Mouse (Mus musculus): ENCODE measurements at regions not wholly inside any gene's neighbourhood (a gene's known extent, or its start where the extent isn't known, plus 50 kb on each side); places are given as distances from the start of the nearest gene placed in this dataset.

DNA sequence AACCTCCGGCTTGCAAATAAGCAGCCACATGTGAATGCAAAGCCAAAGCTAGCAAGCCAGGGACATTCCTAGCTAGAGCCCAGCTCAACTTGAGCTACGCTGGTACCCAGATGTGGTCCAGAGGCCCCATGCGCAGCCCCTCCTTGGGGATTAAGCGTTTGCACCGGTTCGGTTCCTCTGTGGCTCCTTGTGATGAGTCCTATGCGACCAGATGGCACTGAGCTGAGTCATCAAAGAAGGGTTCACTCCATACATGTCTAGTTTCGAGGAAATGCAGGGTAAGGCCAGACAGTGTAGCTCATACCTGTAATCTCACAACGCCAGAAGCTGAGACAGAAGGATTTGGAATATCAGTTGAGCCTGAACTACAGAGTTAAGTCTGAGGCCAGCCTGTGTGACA lies 119.4 kb downstream of the Kctd15 start:
- H3K4me2 ChIP-seq (ENCODE audit: low read length): no peak overlapping the region
- H3K9ac ChIP-seq (ENCODE audit: low read length): no peak overlapping the region
- H3K36me3 ChIP-seq (ENCODE audit: control insufficient read depth, insufficient read depth, low read length): no peaks in the 10 kb centered on the region
- H3K27ac ChIP-seq (ENCODE audit: low read depth, low read length): no peak overlapping the region
- H3K9me3 ChIP-seq (replicated peaks; ENCODE audit: control insufficient read depth, low read length): no peaks in the 10 kb centered on the region
- no peaks in the 10 kb centered on the region for H3K27me3 ChIP-seq (replicated peaks; ENCODE audit: control insufficient read depth, insufficient read depth, low read length)
- H3K4me3 ChIP-seq (ENCODE audit: low read depth, low read length): no peak overlapping the region
- 84% methylated on average over 9 of the region's 9 CpGs for WGBS
- DNase-seq (ENCODE audit: low spot score) (no peak), ATAC-seq (no peak)
- 0 out of 2 replicates have a peak, but pooled peaks cover 3% of the 10 kb centered on the region for H3K4me1 ChIP-seq (ENCODE audit: control insufficient read depth, insufficient read depth, low read length)

DNA sequence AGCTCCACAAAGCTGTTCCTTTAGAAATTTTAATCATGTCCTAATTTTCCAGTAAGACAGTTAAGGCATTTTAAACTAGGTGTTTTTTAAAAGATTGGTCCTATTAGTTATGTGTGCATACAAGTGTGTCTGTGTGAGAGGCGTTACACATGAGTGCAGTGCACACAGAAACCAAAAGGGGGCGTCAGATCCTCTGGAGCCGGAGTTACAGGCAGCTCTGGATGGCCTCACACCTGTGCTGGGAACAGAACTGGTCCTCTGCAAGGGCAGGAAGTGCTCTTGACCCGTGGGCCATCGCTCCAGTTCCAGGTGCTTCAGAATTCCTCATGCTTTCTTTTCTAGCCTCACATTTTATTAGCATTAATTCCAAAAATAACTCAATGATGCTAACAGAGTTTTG lies 122.3 kb downstream of the Kctd15 start:
- Histone ChIP-seq H3K27me3 (replicated peaks; ENCODE audit: control insufficient read depth, insufficient read depth, low read length) (no peaks in the 10 kb centered on the region), H3K4me3 (ENCODE audit: low read depth, low read length) (no peak overlapping the region), H3K4me1 (ENCODE audit: control insufficient read depth, insufficient read depth, low read length) (0 out of 2 replicates have a peak, but pooled peaks cover 3% of the 10 kb centered on the region), H3K4me2 (ENCODE audit: low read length) (no peak overlapping the region), H3K27ac (ENCODE audit: low read depth, low read length) (no peak overlapping the region), H3K9ac (ENCODE audit: low read length) (no peak overlapping the region), H3K36me3 (ENCODE audit: control insufficient read depth, insufficient read depth, low read length) (no peaks in the 10 kb centered on the region), H3K9me3 (replicated peaks; ENCODE audit: control insufficient read depth, low read length) (no peaks in the 10 kb centered on the region)
- DNase-seq (ENCODE audit: low spot score) (no peak), ATAC-seq (no peak)
- 75% methylated on average over 5 of the region's 5 CpGs for WGBS

DNA sequence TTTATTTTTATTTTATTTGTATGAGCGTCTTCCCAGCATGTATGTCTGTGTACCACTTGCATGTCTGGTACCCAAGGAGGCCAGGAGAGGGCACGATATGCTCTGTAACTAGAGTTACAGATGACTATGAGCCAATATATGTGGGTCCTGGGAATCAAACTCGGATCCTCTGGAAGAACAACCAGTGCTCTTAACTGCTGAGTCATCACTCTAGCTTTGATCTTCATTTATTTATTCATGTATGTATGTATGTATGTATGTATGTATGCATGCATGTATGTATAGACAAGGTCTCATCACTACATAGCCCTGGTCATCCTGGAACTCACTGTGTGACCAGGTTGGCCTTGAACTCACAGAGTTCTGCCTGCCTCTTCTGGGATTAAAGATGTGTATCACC lies 124.9 kb downstream of the Kctd15 start:
- no peak overlapping the region for H3K9ac ChIP-seq (ENCODE audit: low read length)
- no peaks in the 10 kb centered on the region for H3K27me3 ChIP-seq (replicated peaks; ENCODE audit: control insufficient read depth, insufficient read depth, low read length)
- H3K4me3 ChIP-seq (ENCODE audit: low read depth, low read length): no peak overlapping the region
- H3K4me2 ChIP-seq (ENCODE audit: low read length): no peak overlapping the region
- ATAC-seq (no peak), DNase-seq (ENCODE audit: low spot score) (no peak)
- no peak overlapping the region for H3K27ac ChIP-seq (ENCODE audit: low read depth, low read length)
- 91% methylated on average over 3 of the region's 3 CpGs for WGBS
- no peaks in the 10 kb centered on the region for H3K9me3 ChIP-seq (replicated peaks; ENCODE audit: control insufficient read depth, low read length)
- H3K36me3 ChIP-seq (ENCODE audit: control insufficient read depth, insufficient read depth, low read length): no peaks in the 10 kb centered on the region
- no peaks in the 10 kb centered on the region for H3K4me1 ChIP-seq (ENCODE audit: control insufficient read depth, insufficient read depth, low read length)

DNA sequence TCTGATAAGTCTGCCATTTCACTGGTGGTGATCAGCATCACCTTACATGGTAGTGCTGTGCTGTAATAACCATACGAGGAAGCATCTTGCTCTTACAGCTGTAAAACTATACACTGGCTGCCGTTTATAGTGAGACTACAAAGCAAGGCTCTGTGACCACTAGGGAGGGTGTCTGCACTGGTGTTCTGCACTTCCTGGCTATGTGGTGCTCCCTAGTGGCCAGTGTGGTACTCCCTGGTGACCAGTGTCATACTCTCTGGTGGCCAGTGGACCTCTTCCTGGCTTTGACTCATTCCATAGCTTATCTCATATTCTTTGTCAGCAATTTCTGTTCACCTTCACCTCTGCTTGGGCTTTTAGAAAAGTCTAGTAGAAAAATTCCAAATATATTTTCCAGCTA lies 114.7 kb upstream of the Lsm14a start:
- ATAC-seq: no peak
- Histone ChIP-seq H3K36me3 (ENCODE audit: control insufficient read depth, insufficient read depth, low read length) (no peaks in the 10 kb centered on the region), H3K4me2 (ENCODE audit: low read length) (no peak overlapping the region), H3K9me3 (replicated peaks; ENCODE audit: control insufficient read depth, low read length) (no peaks in the 10 kb centered on the region), H3K9ac (ENCODE audit: low read length) (no peak overlapping the region), H3K4me3 (ENCODE audit: low read depth, low read length) (no peak overlapping the region), H3K4me1 (ENCODE audit: control insufficient read depth, insufficient read depth, low read length) (no peaks in the 10 kb centered on the region), H3K27me3 (replicated peaks; ENCODE audit: control insufficient read depth, insufficient read depth, low read length) (no peaks in the 10 kb centered on the region), H3K27ac (ENCODE audit: low read depth, low read length) (no peak overlapping the region)
- no peak for DNase-seq (ENCODE audit: low spot score)
- 82% methylated on average over 2 of the region's 2 CpGs for WGBS

DNA sequence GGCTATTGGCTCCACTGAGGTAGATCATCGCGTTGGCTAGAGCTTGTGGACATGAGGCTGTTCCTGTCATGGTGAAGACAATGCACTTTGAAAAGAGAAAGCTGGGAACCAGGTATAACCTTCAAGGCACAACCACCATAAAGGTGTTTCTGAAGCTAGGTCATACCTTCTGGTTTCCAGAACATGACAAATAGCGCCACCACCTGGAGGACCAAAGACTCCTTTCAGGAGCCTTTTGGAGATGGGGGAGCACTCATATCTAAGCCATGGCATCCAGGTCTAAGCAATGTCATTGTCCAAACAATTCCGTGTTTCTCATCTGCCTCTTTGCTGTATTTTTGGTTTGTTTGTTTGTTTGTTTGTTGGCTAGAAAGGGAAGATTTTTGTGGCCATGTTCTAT lies 113.7 kb upstream of the Lsm14a start:
- DNase-seq (ENCODE audit: low spot score): no peak
- ATAC-seq: no peak
- H3K9ac ChIP-seq (ENCODE audit: low read length): no peak overlapping the region
- H3K27me3 ChIP-seq (replicated peaks; ENCODE audit: control insufficient read depth, insufficient read depth, low read length): no peaks in the 10 kb centered on the region
- H3K9me3 ChIP-seq (replicated peaks; ENCODE audit: control insufficient read depth, low read length): no peaks in the 10 kb centered on the region
- no peak overlapping the region for H3K4me2 ChIP-seq (ENCODE audit: low read length)
- H3K4me1 ChIP-seq (ENCODE audit: control insufficient read depth, insufficient read depth, low read length): no peaks in the 10 kb centered on the region
- WGBS: 62% methylated on average over 4 of the region's 4 CpGs
- H3K4me3 ChIP-seq (ENCODE audit: low read depth, low read length): no peak overlapping the region
- H3K27ac ChIP-seq (ENCODE audit: low read depth, low read length): no peak overlapping the region
- H3K36me3 ChIP-seq (ENCODE audit: control insufficient read depth, insufficient read depth, low read length): no peaks in the 10 kb centered on the region

DNA sequence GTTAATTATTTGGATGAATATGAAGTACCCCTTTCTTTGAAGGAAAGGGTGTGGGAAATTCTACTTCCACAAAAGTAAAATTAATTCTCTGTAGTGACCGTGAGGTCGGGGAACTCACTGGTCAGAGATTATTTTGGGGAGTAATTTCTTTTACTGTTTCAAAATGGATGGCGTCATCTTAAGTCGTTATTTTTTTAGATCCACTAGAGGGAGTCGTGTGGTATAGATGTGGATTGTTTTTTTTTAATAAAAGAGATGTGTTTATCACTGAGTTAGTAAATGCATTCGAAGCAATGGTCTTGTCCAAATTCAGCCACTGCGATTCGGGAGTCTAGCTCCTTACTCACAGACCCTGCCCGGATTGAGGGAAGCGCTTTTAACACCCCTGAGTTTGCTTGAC lies 100.8 kb upstream of the Lsm14a start:
- no peak overlapping the region for H3K27ac ChIP-seq (ENCODE audit: low read depth, low read length)
- WGBS: 67% methylated on average over 10 of the region's 10 CpGs
- no peak overlapping the region for H3K4me2 ChIP-seq (ENCODE audit: low read length)
- no peaks in the 10 kb centered on the region for H3K36me3 ChIP-seq (ENCODE audit: control insufficient read depth, insufficient read depth, low read length)
- no peaks in the 10 kb centered on the region for H3K27me3 ChIP-seq (replicated peaks; ENCODE audit: control insufficient read depth, insufficient read depth, low read length)
- no peak overlapping the region for H3K4me3 ChIP-seq (ENCODE audit: low read depth, low read length)
- H3K4me1 ChIP-seq (ENCODE audit: control insufficient read depth, insufficient read depth, low read length): no peaks in the 10 kb centered on the region
- no peak overlapping the region for H3K9ac ChIP-seq (ENCODE audit: low read length)
- no peak for ATAC-seq
- no peaks in the 10 kb centered on the region for H3K9me3 ChIP-seq (replicated peaks; ENCODE audit: control insufficient read depth, low read length)
- DNase-seq (ENCODE audit: low spot score): peak; percentile 70

DNA sequence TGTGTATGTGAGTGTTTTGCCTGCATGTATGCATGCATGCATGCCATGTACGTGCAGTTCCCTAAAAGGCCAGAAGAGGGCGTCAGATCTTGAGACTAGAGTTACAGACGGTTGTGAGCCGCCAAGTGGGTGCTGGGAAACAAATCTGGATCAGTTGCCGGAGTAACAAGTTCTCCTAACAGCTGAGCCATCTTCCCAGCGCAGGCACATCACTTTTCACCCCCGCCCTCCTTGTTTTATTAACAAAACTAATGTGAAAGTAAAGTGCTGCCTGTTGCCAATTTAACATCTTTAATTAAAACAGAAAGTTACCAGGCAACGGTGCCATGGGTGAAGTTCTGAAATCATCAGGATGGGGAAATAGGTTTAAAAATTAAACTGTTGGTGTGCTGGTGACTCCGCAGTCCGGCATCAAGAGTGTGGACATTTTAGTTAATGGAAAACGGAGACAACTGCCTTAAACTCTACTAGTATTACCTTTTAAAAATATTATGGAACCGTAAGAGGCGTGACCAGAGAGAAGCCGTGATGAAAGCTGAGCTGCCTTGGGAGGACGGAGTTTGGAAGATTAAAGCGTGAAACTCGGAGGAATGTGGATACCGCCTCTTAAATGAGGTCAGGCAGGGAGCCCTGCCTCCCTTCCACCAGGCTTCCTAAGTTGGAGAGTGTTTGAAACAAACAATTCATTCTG lies 91.9 kb upstream of the Lsm14a start:
- WGBS: 86% methylated on average over 18 of the region's 18 CpGs

DNA sequence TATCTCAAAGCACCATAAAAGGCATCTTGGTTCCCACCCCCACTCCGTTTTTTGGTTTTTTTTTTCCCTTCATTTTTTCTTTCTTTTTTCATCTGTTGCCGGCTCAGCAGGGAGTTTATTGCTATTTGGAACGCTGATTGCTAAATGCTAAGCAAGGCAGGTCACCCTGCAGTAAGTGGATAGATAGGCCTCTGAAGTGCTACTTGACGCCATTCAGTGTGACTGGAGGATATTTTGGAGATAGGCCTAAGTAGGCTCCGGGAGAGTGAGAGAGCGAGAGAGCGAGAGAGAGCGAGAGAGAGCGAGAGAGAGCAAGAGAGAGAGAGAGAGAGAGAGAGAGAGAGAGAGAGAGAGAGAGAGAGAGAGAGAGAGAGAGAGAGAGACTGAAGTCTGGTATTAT lies 90.3 kb upstream of the Lsm14a start:
- Histone ChIP-seq H3K4me3 (ENCODE audit: low read depth, low read length) (no peak overlapping the region), H3K9ac (ENCODE audit: low read length) (no peak overlapping the region), H3K36me3 (ENCODE audit: control insufficient read depth, insufficient read depth, low read length) (no peaks in the 10 kb centered on the region), H3K9me3 (replicated peaks; ENCODE audit: control insufficient read depth, low read length) (peaks cover 3% of the 10 kb centered on the region; the same call in 1 of the 2 replicates), H3K27ac (ENCODE audit: low read depth, low read length) (no peak overlapping the region), H3K4me2 (ENCODE audit: low read length) (no peak overlapping the region), H3K4me1 (ENCODE audit: control insufficient read depth, insufficient read depth, low read length) (no peaks in the 10 kb centered on the region), H3K27me3 (replicated peaks; ENCODE audit: control insufficient read depth, insufficient read depth, low read length) (no peaks in the 10 kb centered on the region)
- ATAC-seq: no peak
- DNase-seq (ENCODE audit: low spot score): no peak
- WGBS: 80% methylated on average over 8 of the region's 9 CpGs

More for the DNA sequence above, 91.9 kb upstream of the Lsm14a start:
- H3K27me3 ChIP-seq (replicated peaks; ENCODE audit: control insufficient read depth, insufficient read depth, low read length): no peaks in the 10 kb centered on the region
- H3K4me3 ChIP-seq (ENCODE audit: low read depth, low read length): no peak overlapping the region
- H3K4me1 ChIP-seq (ENCODE audit: control insufficient read depth, insufficient read depth, low read length): no peaks in the 10 kb centered on the region
- no peak overlapping the region for H3K27ac ChIP-seq (ENCODE audit: low read depth, low read length)
- H3K4me2 ChIP-seq (ENCODE audit: low read length): no peak overlapping the region
- H3K9me3 ChIP-seq (replicated peaks; ENCODE audit: control insufficient read depth, low read length): peaks cover 3% of the 10 kb centered on the region; the same call in 1 of the 2 replicates
- no peak overlapping the region for H3K9ac ChIP-seq (ENCODE audit: low read length)
- ATAC-seq (no peak), DNase-seq (ENCODE audit: low spot score) (no peak)
- no peaks in the 10 kb centered on the region for H3K36me3 ChIP-seq (ENCODE audit: control insufficient read depth, insufficient read depth, low read length)

DNA sequence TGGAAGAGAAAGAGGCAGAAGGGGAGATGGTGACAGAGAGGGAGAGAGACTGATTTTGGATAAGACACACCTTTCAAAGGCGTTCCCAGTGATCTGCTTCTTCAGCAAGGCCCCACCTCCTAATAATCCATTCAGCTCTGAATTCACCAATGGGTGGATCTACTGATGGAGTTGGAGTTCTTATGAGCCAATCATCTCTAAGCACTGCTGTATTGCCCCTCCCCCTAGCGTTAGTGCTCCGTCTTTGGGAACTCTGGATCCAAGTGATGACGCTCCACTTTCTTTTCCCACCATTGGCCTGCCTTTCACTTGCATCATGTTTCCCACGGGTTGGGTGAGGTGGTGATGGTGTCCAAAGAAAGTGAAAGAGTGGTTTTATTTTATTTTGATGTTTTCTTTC lies 87.7 kb upstream of the Lsm14a start:
- no peaks in the 10 kb centered on the region for H3K27me3 ChIP-seq (replicated peaks; ENCODE audit: control insufficient read depth, insufficient read depth, low read length)
- H3K9me3 ChIP-seq (replicated peaks; ENCODE audit: control insufficient read depth, low read length): peaks cover 3% of the 10 kb centered on the region; the same call in 1 of the 2 replicates
- H3K4me2 ChIP-seq (ENCODE audit: low read length): no peak overlapping the region
- H3K4me3 ChIP-seq (ENCODE audit: low read depth, low read length): no peak overlapping the region
- DNase-seq (ENCODE audit: low spot score): no peak
- 75% methylated on average over 5 of the region's 5 CpGs for WGBS
- H3K9ac ChIP-seq (ENCODE audit: low read length): no peak overlapping the region
- no peak for ATAC-seq
- no peaks in the 10 kb centered on the region for H3K36me3 ChIP-seq (ENCODE audit: control insufficient read depth, insufficient read depth, low read length)
- H3K27ac ChIP-seq (ENCODE audit: low read depth, low read length): no peak overlapping the region
- H3K4me1 ChIP-seq (ENCODE audit: control insufficient read depth, insufficient read depth, low read length): no peaks in the 10 kb centered on the region

Measured in forebrain, embryonic 14.5 days (tissue).